Mouse (Mus musculus) ovary, adult 2 months (tissue): ENCODE measurements around the gene Gm5624. TPM values are rescaled to one million over a fixed set of nuclear protein-coding genes. Genes with fewer than 3 reads are reported as not detected.

Source experiments
- polyA plus RNA-seq: library from polyadenylated mRNA; depleted of rRNA; stranded (reverse); fragments of >200 nt; gene quantifications from 2 replicates; pipeline ENCODE4 v1.2.3, GENCODE M21; 2012; rRNA removed

Gene Gm5624
- polyA plus RNA-seq = not detected in 2 replicates

DNA sequence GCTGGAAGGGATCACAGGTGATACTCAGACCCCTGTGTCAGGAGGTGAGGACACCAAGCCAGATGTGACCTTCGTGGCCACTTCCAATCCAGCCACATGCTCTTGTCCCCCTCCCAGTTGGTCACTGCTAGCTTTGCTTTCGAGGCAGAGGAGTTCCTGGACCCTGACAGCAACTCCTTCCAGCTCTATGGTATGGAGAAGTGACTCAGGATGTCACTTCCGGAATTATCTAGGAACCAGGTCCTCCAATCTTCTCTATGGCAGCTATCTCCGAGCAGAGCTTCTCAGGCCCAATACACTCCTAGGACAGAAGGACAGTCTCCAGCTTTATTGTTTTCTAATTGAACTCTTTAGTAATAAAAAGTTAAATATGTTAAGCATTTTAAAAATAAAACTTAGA, at the start of gene Gm5624:
Gene Gm5624 (minus strand): TSS at position 202 of the 400 bp plus-strand sequence.

DNA sequence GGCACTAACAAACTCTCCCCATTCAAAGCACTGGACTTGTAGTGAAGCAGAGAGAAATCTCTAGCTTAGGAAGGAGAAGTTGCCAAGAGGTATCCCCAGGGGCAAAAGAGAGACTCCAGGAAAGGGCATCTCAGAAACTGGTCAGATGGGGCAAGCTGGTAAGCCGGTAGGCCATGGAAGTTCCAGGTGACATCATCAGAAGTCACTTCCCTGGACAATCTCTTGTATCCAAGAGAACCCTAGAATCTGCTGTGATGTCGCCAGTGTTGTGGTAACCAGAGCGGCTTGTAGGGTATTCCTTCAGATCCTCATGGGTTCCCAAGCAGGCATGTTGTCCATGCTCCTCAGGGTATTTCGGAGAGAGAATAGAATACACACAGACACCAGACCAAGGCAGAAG, 44.9 kb downstream of the Gm5624 start, which contains the start of gene Gm8247:
Gene Gm8247 (plus strand): TSS at position 301 of the 400 bp plus-strand sequence.

DNA sequence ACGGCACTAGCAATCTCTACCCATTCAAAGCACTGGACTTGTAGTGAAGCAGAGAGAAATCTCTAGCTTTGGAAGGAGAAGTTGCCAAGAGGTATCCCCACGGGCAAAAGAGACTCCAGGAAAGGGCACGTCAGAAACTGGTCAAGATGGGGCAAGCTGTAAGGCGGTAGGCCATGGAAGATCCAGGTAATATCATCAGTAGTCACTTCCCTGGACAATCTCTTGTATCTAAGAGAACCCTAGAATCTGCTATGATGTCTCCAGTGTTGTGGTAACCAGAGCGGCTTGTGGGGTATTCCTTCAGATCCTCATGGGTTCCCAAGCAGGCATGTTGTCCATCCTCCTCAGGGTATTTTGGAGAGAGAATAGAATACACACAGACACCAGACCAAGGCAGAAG, 109.8 kb downstream of the Gm5624 start, which contains the start of gene Gm17093:
Gene Gm17093 (plus strand): TSS at position 301 of the 400 bp plus-strand sequence.

Other genes starting within 250 kb of the Gm5624 start
- not detected in 2 replicates for gene Gm3371, start 217.2 kb downstream of the Gm5624 start, polyA plus RNA-seq
- gene Gm8232, start 194.3 kb downstream of the Gm5624 start, polyA plus RNA-seq = not detected in 2 replicates
- gene BC061237, start 135.5 kb downstream of the Gm5624 start, polyA plus RNA-seq = not detected in 2 replicates
- not detected in 2 replicates for gene Gm17093, start 109.7 kb downstream of the Gm5624 start, polyA plus RNA-seq
- not detected in 2 replicates for gene Gm8247, start 44.8 kb downstream of the Gm5624 start, polyA plus RNA-seq
- not detected in 2 replicates for gene Gm8257, start 78.5 kb upstream of the Gm5624 start, polyA plus RNA-seq
- not detected in 2 replicates for gene Gm8267, start 122.4 kb upstream of the Gm5624 start, polyA plus RNA-seq
- 0.07 and 0.15 TPM in 2 replicates for gene Ptgdr, start 231.4 kb upstream of the Gm5624 start, polyA plus RNA-seq